Mouse (Mus musculus): ENCODE data around the gene Prex1. TPM values are rescaled to one million over a fixed set of nuclear protein-coding genes. Genes with fewer than 3 reads are reported as not detected.

Prex1 gene
- total RNA-seq, 1 experiment from 2014 or later = 124 TPM

- no peak for ATAC-seq (replicated peaks; ENCODE audit: insufficient number of reproducible peaks, low FRiP score, low TSS enrichment, poor library complexity, severe bottlenecking)
Measured at GRCm38 (mm10) chr2:166700116-166700515, 13.5 kb downstream of the Prex1 start.

- peak; percentile 59 for ATAC-seq (replicated peaks; ENCODE audit: insufficient number of reproducible peaks, low FRiP score, low TSS enrichment, poor library complexity, severe bottlenecking)
Measured at GRCm38 (mm10) chr2:166699552-166699951, 14.1 kb downstream of the Prex1 start.

- ATAC-seq (replicated peaks; ENCODE audit: insufficient number of reproducible peaks, low FRiP score, low TSS enrichment, poor library complexity, severe bottlenecking) = peak; percentile 23; the same call in 1 of the 2 replicates
Measured at GRCm38 (mm10) chr2:166694616-166695015, 19.0 kb downstream of the Prex1 start.

- no peak for ATAC-seq (replicated peaks; ENCODE audit: insufficient number of reproducible peaks, low FRiP score, low TSS enrichment, poor library complexity, severe bottlenecking)
Measured at GRCm38 (mm10) chr2:166693394-166693793, 20.2 kb downstream of the Prex1 start.

- no peak for ATAC-seq (replicated peaks; ENCODE audit: insufficient number of reproducible peaks, low FRiP score, low TSS enrichment, poor library complexity, severe bottlenecking)
Measured at GRCm38 (mm10) chr2:166691602-166692509, 21.8 kb downstream of the Prex1 start.

GRCm38 (mm10) chr2:166686917-166687316 lies 26.7 kb downstream of the Prex1 start:
- ATAC-seq (replicated peaks; ENCODE audit: insufficient number of reproducible peaks, low FRiP score, low TSS enrichment, poor library complexity, severe bottlenecking) = no peak

- ATAC-seq (replicated peaks; ENCODE audit: insufficient number of reproducible peaks, low FRiP score, low TSS enrichment, poor library complexity, severe bottlenecking) = no peak
Measured at GRCm38 (mm10) chr2:166685824-166686223, 27.8 kb downstream of the Prex1 start.

GRCm38 (mm10) chr2:166683885-166684544 lies 29.6 kb downstream of the Prex1 start:
- ATAC-seq (replicated peaks; ENCODE audit: insufficient number of reproducible peaks, low FRiP score, low TSS enrichment, poor library complexity, severe bottlenecking) = peak; percentile 49

- no peak for ATAC-seq (replicated peaks; ENCODE audit: insufficient number of reproducible peaks, low FRiP score, low TSS enrichment, poor library complexity, severe bottlenecking)
Measured at GRCm38 (mm10) chr2:166682866-166683265, 30.8 kb downstream of the Prex1 start.

GRCm38 (mm10) chr2:166678959-166679759 lies 34.5 kb downstream of the Prex1 start:
- ATAC-seq (replicated peaks; ENCODE audit: insufficient number of reproducible peaks, low FRiP score, low TSS enrichment, poor library complexity, severe bottlenecking) = no peak

GRCm38 (mm10) chr2:166676933-166677332 lies 36.7 kb downstream of the Prex1 start:
- ATAC-seq (replicated peaks; ENCODE audit: insufficient number of reproducible peaks, low FRiP score, low TSS enrichment, poor library complexity, severe bottlenecking) = no peak

- no peak for ATAC-seq (replicated peaks; ENCODE audit: insufficient number of reproducible peaks, low FRiP score, low TSS enrichment, poor library complexity, severe bottlenecking)
Measured at GRCm38 (mm10) chr2:166676498-166676897, 37.1 kb downstream of the Prex1 start.

- ATAC-seq (replicated peaks; ENCODE audit: insufficient number of reproducible peaks, low FRiP score, low TSS enrichment, poor library complexity, severe bottlenecking) = no peak
Measured at GRCm38 (mm10) chr2:166675588-166676444, 37.8 kb downstream of the Prex1 start.

- no peak for ATAC-seq (replicated peaks; ENCODE audit: insufficient number of reproducible peaks, low FRiP score, low TSS enrichment, poor library complexity, severe bottlenecking)
Measured at GRCm38 (mm10) chr2:166674693-166675092, 38.9 kb downstream of the Prex1 start.

GRCm38 (mm10) chr2:166673951-166674350 lies 39.7 kb downstream of the Prex1 start:
- ATAC-seq (replicated peaks; ENCODE audit: insufficient number of reproducible peaks, low FRiP score, low TSS enrichment, poor library complexity, severe bottlenecking) = peak; percentile 41; the same call in 1 of the 2 replicates

GRCm38 (mm10) chr2:166672171-166672965 lies 41.3 kb downstream of the Prex1 start:
- ATAC-seq (replicated peaks; ENCODE audit: insufficient number of reproducible peaks, low FRiP score, low TSS enrichment, poor library complexity, severe bottlenecking) = 0 out of 2 replicates have a peak, but pooled peaks have one; percentile 6

GRCm38 (mm10) chr2:166671614-166672013 lies 42.0 kb downstream of the Prex1 start:
- no peak for ATAC-seq (replicated peaks; ENCODE audit: insufficient number of reproducible peaks, low FRiP score, low TSS enrichment, poor library complexity, severe bottlenecking)

Data from monocyte, adult 5-6 weeks (primary cell).